Mouse (Mus musculus) lung, adult 2 months (tissue): ENCODE measurements around the gene 2310034G01Rik.

Experiments used
- CTCF ChIP-seq: fragments of 200-500 bp; IDR thresholded peaks from 2 replicates; pipeline ENCODE4 v1.5.1; 2011; ENCODE audit warnings: mild to moderate bottlenecking, low read length, control low read depth; ENCODE audit not compliant: insufficient read depth
- POLR2A ChIP-seq: fragments of 200-500 bp; IDR thresholded peaks from 2 replicates; pipeline ENCODE4 v1.6.1; 2011; ENCODE audit warnings: low read depth, mild to moderate bottlenecking, control low read depth, low read length, borderline replicate concordance; ENCODE audit errors: extremely low read depth

DNA sequence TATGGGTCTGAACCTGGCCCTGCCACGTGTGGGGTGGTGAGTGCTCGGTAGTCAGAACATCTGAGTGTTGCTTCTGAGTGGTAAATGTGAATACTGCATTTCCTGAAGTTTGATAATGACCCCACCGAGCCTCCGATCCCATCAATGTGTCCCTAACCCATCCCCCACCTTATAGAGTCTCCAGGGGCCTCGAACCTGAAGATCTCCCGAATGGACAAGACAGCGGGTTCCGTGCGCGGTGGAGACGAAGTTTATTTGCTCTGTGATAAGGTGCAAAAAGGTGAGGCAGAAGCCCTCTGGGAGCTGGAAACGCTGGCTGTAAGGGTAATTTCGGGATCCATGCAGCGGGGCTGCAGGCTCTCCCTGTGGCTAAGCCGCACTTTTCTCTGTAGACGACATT, 42.3 kb downstream of the 2310034G01Rik start:
- no peak for TF ChIP-seq POLR2A
- no peak for TF ChIP-seq CTCF
